Mouse (Mus musculus) erythroblast, embryonic 14.5 days (primary cell): ENCODE results near the gene Lrrc31.

Experiments
- GATA1 ChIP-seq: IDR thresholded peaks from 2 replicates; pipeline ENCODE4 v1.6.1; 2012; ENCODE audit warnings: low read length, inconsistent platforms, mixed read lengths
- TAL1 ChIP-seq: IDR thresholded peaks from 3 replicates; pipeline ENCODE4 v1.6.1; 2012; ENCODE audit warnings: low read length, inconsistent platforms, mixed read lengths

- no peak for TF ChIP-seq GATA1
- no peak for TF ChIP-seq TAL1
Measured at GRCm38 (mm10) chr3:30633681-30634080, 66.0 kb downstream of the Lrrc31 start.
